Mouse (Mus musculus): ENCODE measurements at regions not wholly inside any gene's neighbourhood (a gene's known extent, or its start where the extent isn't known, plus 50 kb on each side); places are given as distances from the start of the nearest gene placed in this dataset.

GRCm38 (mm10) chr6:98099126-98099525 is 243.4 kb downstream of the Gm765 start:
- no peaks in the 10 kb centered on the region for H3K4me1 ChIP-seq (ENCODE audit: control insufficient read depth, insufficient read depth, low read length)
- H3K36me3 ChIP-seq (ENCODE audit: control insufficient read depth, insufficient read depth, low read length) = no peaks in the 10 kb centered on the region
- H3K27ac ChIP-seq (ENCODE audit: control insufficient read depth, insufficient read depth, low read depth, low read length) = no peak overlapping the region
- TF ChIP-seq POLR2A (IDR thresholded peaks at IDR 0.05; ENCODE audit: control insufficient read depth, low read depth, low read length) (no peak), CTCF (IDR thresholded peaks at IDR 0.05; ENCODE audit: control insufficient read depth, insufficient read depth, insufficient replicate concordance, low read depth, low read length) (no peak)
- no peak overlapping the region for H3K4me3 ChIP-seq (ENCODE audit: control insufficient read depth, low read depth, low read length)
- no peaks in the 10 kb centered on the region for H3K27me3 ChIP-seq (ENCODE audit: control insufficient read depth, insufficient read depth, low read length)

- Histone ChIP-seq H3K4me3 (ENCODE audit: control insufficient read depth, low read depth, low read length) (no peak overlapping the region), H3K4me1 (ENCODE audit: control insufficient read depth, insufficient read depth, low read length) (no peaks in the 10 kb centered on the region), H3K27me3 (ENCODE audit: control insufficient read depth, insufficient read depth, low read length) (no peaks in the 10 kb centered on the region), H3K27ac (ENCODE audit: control insufficient read depth, insufficient read depth, low read depth, low read length) (no peak overlapping the region), H3K36me3 (ENCODE audit: control insufficient read depth, insufficient read depth, low read length) (no peaks in the 10 kb centered on the region)
- TF ChIP-seq POLR2A (IDR thresholded peaks at IDR 0.05; ENCODE audit: control insufficient read depth, low read depth, low read length) (no peak), CTCF (IDR thresholded peaks at IDR 0.05; ENCODE audit: control insufficient read depth, insufficient read depth, insufficient replicate concordance, low read depth, low read length) (no peak)
Observed at GRCm38 (mm10) chr6:98095243-98095642, 247.3 kb downstream of the Gm765 start.

DNA sequence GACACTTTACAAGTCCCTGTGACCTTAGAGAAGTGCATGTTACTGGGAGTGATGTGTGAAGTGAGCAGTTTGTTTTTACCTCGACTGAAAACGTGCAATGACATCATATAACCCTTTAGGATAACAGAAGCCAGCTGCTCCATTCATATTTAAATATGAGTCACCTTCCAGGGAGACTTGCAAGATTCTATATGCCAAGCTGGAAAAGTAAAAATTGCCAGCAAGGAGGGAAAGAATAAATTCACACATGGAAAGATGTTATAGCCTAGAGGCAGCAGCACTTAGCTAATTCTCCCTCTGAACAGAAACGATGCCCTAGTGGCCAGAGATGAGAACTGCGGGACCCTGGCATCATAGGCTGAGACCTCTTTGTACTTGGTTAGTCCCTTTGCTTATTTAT is 253.4 kb downstream of the Gm765 start:
- no peaks in the 10 kb centered on the region for H3K36me3 ChIP-seq (ENCODE audit: control insufficient read depth, insufficient read depth, low read length)
- no peaks in the 10 kb centered on the region for H3K4me1 ChIP-seq (ENCODE audit: control insufficient read depth, insufficient read depth, low read length)
- TF ChIP-seq CTCF (IDR thresholded peaks at IDR 0.05; ENCODE audit: control insufficient read depth, insufficient read depth, insufficient replicate concordance, low read depth, low read length) (no peak), POLR2A (IDR thresholded peaks at IDR 0.05; ENCODE audit: control insufficient read depth, low read depth, low read length) (no peak)
- no peak overlapping the region for H3K27ac ChIP-seq (ENCODE audit: control insufficient read depth, insufficient read depth, low read depth, low read length)
- no peak overlapping the region for H3K4me3 ChIP-seq (ENCODE audit: control insufficient read depth, low read depth, low read length)
- no peaks in the 10 kb centered on the region for H3K27me3 ChIP-seq (ENCODE audit: control insufficient read depth, insufficient read depth, low read length)

- no peaks in the 10 kb centered on the region for H3K27me3 ChIP-seq (ENCODE audit: control insufficient read depth, insufficient read depth, low read length)
- TF ChIP-seq CTCF (IDR thresholded peaks at IDR 0.05; ENCODE audit: control insufficient read depth, insufficient read depth, insufficient replicate concordance, low read depth, low read length) = no peak
- no peak overlapping the region for H3K4me3 ChIP-seq (ENCODE audit: control insufficient read depth, low read depth, low read length)
- no peak overlapping the region for H3K27ac ChIP-seq (ENCODE audit: control insufficient read depth, insufficient read depth, low read depth, low read length)
- H3K36me3 ChIP-seq (ENCODE audit: control insufficient read depth, insufficient read depth, low read length) = no peaks in the 10 kb centered on the region
- H3K4me1 ChIP-seq (ENCODE audit: control insufficient read depth, insufficient read depth, low read length) = no peaks in the 10 kb centered on the region
Observed at GRCm38 (mm10) chr6:98080076-98080475, 262.5 kb downstream of the Gm765 start.
